In the genomic region with DNA sequence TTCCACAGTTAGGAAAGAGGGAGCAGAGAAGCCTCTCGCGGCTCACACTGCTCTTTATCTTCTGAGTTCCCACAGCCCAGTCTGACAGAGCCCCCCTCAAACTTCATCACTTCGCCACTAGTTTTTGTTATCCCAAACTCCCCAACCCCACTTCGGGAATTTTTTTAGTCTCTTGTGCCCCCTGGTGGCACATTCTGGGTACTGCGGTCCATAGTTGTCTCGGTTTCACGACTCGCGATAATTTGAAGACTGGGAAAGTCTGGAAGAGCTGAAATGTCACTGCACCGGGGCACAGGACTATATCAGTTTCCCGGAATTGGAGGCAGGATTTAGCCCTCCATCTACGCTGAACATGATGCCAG, we compare ENCODE assay signal across 8 mouse cellular contexts. TPM values are rescaled to one million over a fixed set of nuclear protein-coding genes. Genes with fewer than 3 reads are reported as not detected.
DNase-seq lines count a peak whose midpoint lies in the region; ATAC-seq and TF ChIP-seq lines count a peak whose summit lies in the region.

No protein-coding gene starts in this region.

- H3K27me3 ChIP-seq in C2C12 (ENCODE audit: control insufficient read depth, insufficient read depth, insufficient read length): no peaks in the 10 kb centered on the region
- 0 out of 2 replicates have a peak, but pooled peaks cover 4% of the 10 kb centered on the region for H3K27me3 ChIP-seq in heart, embryonic 10.5 days (ENCODE audit: insufficient read depth, poor library complexity, severe bottlenecking)
- no peaks in the 10 kb centered on the region for H3K27me3 ChIP-seq in kidney, embryonic 14.5 days (ENCODE audit: control insufficient read depth, insufficient read depth, low read length)
- peaks cover 41% of the 10 kb centered on the region for H3K27me3 ChIP-seq in liver, embryonic 13.5 days
- 0 out of 2 replicates have a peak, but pooled peaks cover 7% of the 10 kb centered on the region for H3K27me3 ChIP-seq in neural tube, embryonic 15.5 days (replicated peaks)

- H3K9me3 ChIP-seq in heart, embryonic 10.5 days: no peaks in the 10 kb centered on the region
- H3K9me3 ChIP-seq in kidney, embryonic 14.5 days (ENCODE audit: control insufficient read depth, low read length): no peaks in the 10 kb centered on the region
- no peaks in the 10 kb centered on the region for H3K9me3 ChIP-seq in liver, embryonic 13.5 days (replicated peaks)
- H3K9me3 ChIP-seq in neural tube, embryonic 15.5 days (replicated peaks): no peaks in the 10 kb centered on the region

- TF ChIP-seq CTCF in C2C12 (IDR thresholded peaks at IDR 0.05; ENCODE audit: control insufficient read depth, insufficient read depth, insufficient read length): peak; percentile 12

- H3K4me2 ChIP-seq in kidney, embryonic 14.5 days (replicated peaks; ENCODE audit: low read depth, low read length): 0 out of 2 replicates have a peak overlapping the region, but pooled peaks have one; percentile 17
- peak overlapping the region; percentile 35 for H3K4me2 ChIP-seq in liver, embryonic 13.5 days
- H3K4me2 ChIP-seq in neural tube, embryonic 15.5 days: 0 out of 2 replicates have a peak overlapping the region, but pooled peaks have one; percentile 30

- no peaks in the 10 kb centered on the region for H3K79me2 ChIP-seq in C2C12 (ENCODE audit: control insufficient read depth, insufficient read depth)

- 0 out of 2 replicates have a peak overlapping the region, but pooled peaks have one; percentile 34 for H3K9ac ChIP-seq in kidney, embryonic 14.5 days (ENCODE audit: low read depth, low read length)
- H3K9ac ChIP-seq in liver, embryonic 13.5 days: no peak overlapping the region
- no peak overlapping the region for H3K9ac ChIP-seq in neural tube, embryonic 15.5 days (replicated peaks)

- H3K36me3 ChIP-seq in C2C12 (ENCODE audit: control insufficient read depth, insufficient read depth): no peaks in the 10 kb centered on the region
- no peaks in the 10 kb centered on the region for H3K36me3 ChIP-seq in heart, embryonic 10.5 days
- H3K36me3 ChIP-seq in kidney, embryonic 14.5 days (ENCODE audit: control insufficient read depth, insufficient read depth, low read length): no peaks in the 10 kb centered on the region
- no peaks in the 10 kb centered on the region for H3K36me3 ChIP-seq in liver, embryonic 13.5 days
- H3K36me3 ChIP-seq in neural tube, embryonic 15.5 days: no peaks in the 10 kb centered on the region

- peak; percentile 81 to 87 for DNase-seq in adrenal gland, adult 18-20 months (ENCODE audit: low spot score in 2 of 2)
- DNase-seq in embryo, embryonic 9.5 days (ENCODE audit: extremely low spot score): peak; percentile 86
- DNase-seq in heart, embryonic 10.5 days (ENCODE audit: low spot score): no peak
- peak; percentile 67 for DNase-seq in liver, embryonic 13.5 days
- DNase-seq in urinary bladder, postnatal 14 days (ENCODE audit: low spot score): peak; percentile 68

- ATAC-seq in kidney, embryonic 14.5 days (ENCODE audit: low FRiP score, low TSS enrichment): peak; percentile 68; the same call in 1 of the 2 replicates
- 0 out of 2 replicates have a peak, but pooled peaks have one; percentile 45 for ATAC-seq in liver, embryonic 13.5 days (ENCODE audit: low read depth)
- ATAC-seq in neural tube, embryonic 15.5 days (ENCODE audit: low FRiP score): no peak

- peak overlapping the region; percentile 37; the same call in 1 of the 2 replicates for H3K27ac ChIP-seq in heart, embryonic 10.5 days
- no peak overlapping the region for H3K27ac ChIP-seq in kidney, embryonic 14.5 days (ENCODE audit: low read depth, low read length)
- no peak overlapping the region for H3K27ac ChIP-seq in liver, embryonic 13.5 days
- no peak overlapping the region for H3K27ac ChIP-seq in neural tube, embryonic 15.5 days (replicated peaks)

- H3ac ChIP-seq in C2C12 (ENCODE audit: control insufficient read depth, insufficient read length, low read depth): peak overlapping the region; percentile 22

- peaks cover 22% of the 10 kb centered on the region for H3K4me1 ChIP-seq in heart, embryonic 10.5 days
- peaks cover 4% of the 10 kb centered on the region; the same call in 1 of the 2 replicates for H3K4me1 ChIP-seq in kidney, embryonic 14.5 days (ENCODE audit: control insufficient read depth, insufficient read depth, low read length)
- peaks cover 6% of the 10 kb centered on the region for H3K4me1 ChIP-seq in liver, embryonic 13.5 days (replicated peaks)
- peaks cover 18% of the 10 kb centered on the region for H3K4me1 ChIP-seq in neural tube, embryonic 15.5 days

- 1% methylated on average over 12 of the region's 12 CpGs for WGBS in heart, embryonic 10.5 days
- under 1% methylated on average over 12 of the region's 12 CpGs for whole genome bisulfite sequencing in kidney, embryonic 14.5 days
- 1% methylated on average over 12 of the region's 12 CpGs for WGBS in liver, embryonic 13.5 days (ENCODE audit: insufficient replicate concordance)
- 2% methylated on average over 12 of the region's 12 CpGs for WGBS in neural tube, embryonic 15.5 days

- no peaks in the 10 kb centered on the region for H3K79me3 ChIP-seq in C2C12 (ENCODE audit: low read depth)

- H3K4me3 ChIP-seq in C2C12 (ENCODE audit: insufficient read depth, poor library complexity, severe bottlenecking): no peak overlapping the region
- peak overlapping the region; percentile 12; the same call in 1 of the 2 replicates for H3K4me3 ChIP-seq in heart, embryonic 10.5 days
- no peak overlapping the region for H3K4me3 ChIP-seq in kidney, embryonic 14.5 days (ENCODE audit: low read length)
- no peak overlapping the region for H3K4me3 ChIP-seq in liver, embryonic 13.5 days (replicated peaks)
- H3K4me3 ChIP-seq in neural tube, embryonic 15.5 days (replicated peaks): no peak overlapping the region

TF ChIP-seq in C2C12, 6 proteins besides CTCF, POLR2A, EP300 and RAD21:
- TF ChIP-seq USF1 (IDR thresholded peaks at IDR 0.05; ENCODE audit: low read depth) (no peak), MAX (IDR thresholded peaks at IDR 0.05) (no peak), MYOD1 (IDR thresholded peaks at IDR 0.05; ENCODE audit: control insufficient read depth, insufficient read length, low read depth) (no peak), CEBPB (IDR thresholded peaks at IDR 0.05; ENCODE audit: low read depth) (no peak), FOSL1 (IDR thresholded peaks at IDR 0.05; ENCODE audit: insufficient read depth, low read length, poor library complexity, severe bottlenecking) (no peak), MYOG (IDR thresholded peaks at IDR 0.05; ENCODE audit: control insufficient read depth, extremely low read depth, insufficient read length) (no peak)

RNA-seq across cellular contexts. Expression of a gene that starts 7.3 kb away (rescaled TPM):
- 52.6 TPM for polyA plus RNA-seq in C2C12 (2012; fragmentation: generic; extraction: Trizol)
- total RNA-seq in adrenal gland, adult 18-20 months (2021): 10 to 100 TPM; 48.7 to 83.1 TPM
- 25.5 and 33.5 TPM in 2 replicates for polyA plus RNA-seq in heart, embryonic 10.5 days (2016; fragmentation: Nextera tagmentation; extraction: Ambion mirVana)
- 26.2 and 31.5 TPM in 2 replicates for polyA plus RNA-seq in kidney, embryonic 14.5 days (2014; fragmentation: Nextera tagmentation; extraction: Ambion mirVana)
- polyA plus RNA-seq in liver, embryonic 13.5 days (2015; fragmentation: Nextera tagmentation; extraction: Ambion mirVana): 5.2 and 6.2 TPM in 2 replicates
- polyA plus RNA-seq in neural tube, embryonic 15.5 days (2015; fragmentation: Nextera tagmentation; extraction: Ambion mirVana): 10.4 and 10.8 TPM in 2 replicates

RNA-seq across cellular contexts. Expression of a gene that starts 13.5 kb away (rescaled TPM):
- polyA plus RNA-seq in C2C12 (2012; fragmentation: generic; extraction: Trizol): 112 TPM
- total RNA-seq in adrenal gland, adult 18-20 months (2021): 10 to 100 TPM; 11.9 to 14.3 TPM
- 9.9 and 23.3 TPM in 2 replicates for polyA plus RNA-seq in heart, embryonic 10.5 days (2016; fragmentation: Nextera tagmentation; extraction: Ambion mirVana)
- polyA plus RNA-seq in kidney, embryonic 14.5 days (2014; fragmentation: Nextera tagmentation; extraction: Ambion mirVana): 21.5 and 26.5 TPM in 2 replicates
- polyA plus RNA-seq in liver, embryonic 13.5 days (2015; fragmentation: Nextera tagmentation; extraction: Ambion mirVana): 1.4 and 1.5 TPM in 2 replicates
- 108 and 128 TPM in 2 replicates for polyA plus RNA-seq in neural tube, embryonic 15.5 days (2015; fragmentation: Nextera tagmentation; extraction: Ambion mirVana)

RNA-seq across cellular contexts. Expression of a gene that starts 45.5 kb away (rescaled TPM):
- polyA plus RNA-seq in C2C12 (2012; fragmentation: generic; extraction: Trizol): 140 TPM
- total RNA-seq in adrenal gland, adult 18-20 months (2021): 10 to 100 TPM; 80.7 to 83.8 TPM
- polyA plus RNA-seq in heart, embryonic 10.5 days (2016; fragmentation: Nextera tagmentation; extraction: Ambion mirVana): 15.6 and 17.5 TPM in 2 replicates
- polyA plus RNA-seq in kidney, embryonic 14.5 days (2014; fragmentation: Nextera tagmentation; extraction: Ambion mirVana): 27.3 and 32.2 TPM in 2 replicates
- 14.7 and 15.5 TPM in 2 replicates for polyA plus RNA-seq in liver, embryonic 13.5 days (2015; fragmentation: Nextera tagmentation; extraction: Ambion mirVana)
- 20.6 and 21.0 TPM in 2 replicates for polyA plus RNA-seq in neural tube, embryonic 15.5 days (2015; fragmentation: Nextera tagmentation; extraction: Ambion mirVana)

RNA-seq across cellular contexts. Expression of a gene that starts 46.4 kb away (rescaled TPM):
- 0.09 TPM for polyA plus RNA-seq in C2C12 (2012; fragmentation: generic; extraction: Trizol)
- total RNA-seq in adrenal gland, adult 18-20 months (2021): 1 to 10 TPM in 1 of 2 experiments, not detected in 1; 1.2 TPM
- polyA plus RNA-seq in heart, embryonic 10.5 days (2016; fragmentation: Nextera tagmentation; extraction: Ambion mirVana): 0.43 TPM in 1 of 2 replicates, not detected in the other
- 0.57 TPM in 1 of 2 replicates, not detected in the other for polyA plus RNA-seq in kidney, embryonic 14.5 days (2014; fragmentation: Nextera tagmentation; extraction: Ambion mirVana)
- not detected in 2 replicates for polyA plus RNA-seq in liver, embryonic 13.5 days (2015; fragmentation: Nextera tagmentation; extraction: Ambion mirVana)
- not detected in 2 replicates for polyA plus RNA-seq in neural tube, embryonic 15.5 days (2015; fragmentation: Nextera tagmentation; extraction: Ambion mirVana)

RNA-seq across cellular contexts. Expression of a gene that starts 46.4 kb away (rescaled TPM):
- polyA plus RNA-seq in C2C12 (2012; fragmentation: generic; extraction: Trizol): 13.4 TPM
- 10 to 100 TPM; 52.5 to 65.9 TPM for total RNA-seq in adrenal gland, adult 18-20 months (2021)
- 42.8 and 53.0 TPM in 2 replicates for polyA plus RNA-seq in heart, embryonic 10.5 days (2016; fragmentation: Nextera tagmentation; extraction: Ambion mirVana)
- 55.4 and 72.9 TPM in 2 replicates for polyA plus RNA-seq in kidney, embryonic 14.5 days (2014; fragmentation: Nextera tagmentation; extraction: Ambion mirVana)
- 27.4 and 34.3 TPM in 2 replicates for polyA plus RNA-seq in liver, embryonic 13.5 days (2015; fragmentation: Nextera tagmentation; extraction: Ambion mirVana)
- 58.6 and 62.8 TPM in 2 replicates for polyA plus RNA-seq in neural tube, embryonic 15.5 days (2015; fragmentation: Nextera tagmentation; extraction: Ambion mirVana)
